Mouse (Mus musculus) macrophage (primary cell): ENCODE measurements around the gene Sox2. TPM values are rescaled to one million over a fixed set of nuclear protein-coding genes. Genes with fewer than 3 reads are reported as not detected.

Source experiments
- H3K27ac ChIP-seq: fragments of 350-480 bp; formaldehyde crosslinking; 2 replicates; pipeline ENCODE4 v1.9.0; 2021
- H3K36me3 ChIP-seq: fragments of 350-480 bp; formaldehyde crosslinking; 2 replicates; pipeline ENCODE4 v1.9.0; 2021; ENCODE audit errors: inconsistent target
- H3K4me3 ChIP-seq: fragments of 350-480 bp; formaldehyde crosslinking; 2 replicates; pipeline ENCODE4 v1.9.0; 2021; ENCODE audit errors: inconsistent target
- H3K79me2 ChIP-seq: fragments of 350-480 bp; formaldehyde crosslinking; 2 replicates; pipeline ENCODE4 v1.9.0; 2021; ENCODE audit errors: inconsistent target
- WGBS: methylation state at CpG from one replicate; pipeline ENCODE4 v1.1.7; 2026; ENCODE audit warnings: inconsistent platforms; ENCODE audit not compliant: missing documents; 5-methylcytosine and 5-hydroxymethylcytosine counted together
- polyA plus RNA-seq: library from polyadenylated mRNA; stranded (reverse); fragments of 250-400 nt; gene quantifications from 3 replicates; pipeline ENCODE4 v1.2.4, GENCODE M21; 2018; ENCODE audit warnings: inconsistent platforms

The Sox2 gene
- polyA plus RNA-seq, 1 experiment from 2014 or later = not detected

DNA sequence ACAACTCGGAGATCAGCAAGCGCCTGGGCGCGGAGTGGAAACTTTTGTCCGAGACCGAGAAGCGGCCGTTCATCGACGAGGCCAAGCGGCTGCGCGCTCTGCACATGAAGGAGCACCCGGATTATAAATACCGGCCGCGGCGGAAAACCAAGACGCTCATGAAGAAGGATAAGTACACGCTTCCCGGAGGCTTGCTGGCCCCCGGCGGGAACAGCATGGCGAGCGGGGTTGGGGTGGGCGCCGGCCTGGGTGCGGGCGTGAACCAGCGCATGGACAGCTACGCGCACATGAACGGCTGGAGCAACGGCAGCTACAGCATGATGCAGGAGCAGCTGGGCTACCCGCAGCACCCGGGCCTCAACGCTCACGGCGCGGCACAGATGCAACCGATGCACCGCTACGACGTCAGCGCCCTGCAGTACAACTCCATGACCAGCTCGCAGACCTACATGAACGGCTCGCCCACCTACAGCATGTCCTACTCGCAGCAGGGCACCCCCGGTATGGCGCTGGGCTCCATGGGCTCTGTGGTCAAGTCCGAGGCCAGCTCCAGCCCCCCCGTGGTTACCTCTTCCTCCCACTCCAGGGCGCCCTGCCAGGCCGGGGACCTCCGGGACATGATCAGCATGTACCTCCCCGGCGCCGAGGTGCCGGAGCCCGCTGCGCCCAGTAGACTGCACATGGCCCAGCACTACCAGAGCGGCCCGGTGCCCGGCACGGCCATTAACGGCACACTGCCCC, 586 bp downstream of the Sox2 start:
- Histone ChIP-seq H3K79me2 (no peaks in the 10 kb centered on the region), H3K4me3 (no peak overlapping the region), H3K27ac (no peak overlapping the region), H3K36me3 (no peaks in the 10 kb centered on the region)
- 4% methylated on average over 67 of the region's 67 CpGs for WGBS

DNA sequence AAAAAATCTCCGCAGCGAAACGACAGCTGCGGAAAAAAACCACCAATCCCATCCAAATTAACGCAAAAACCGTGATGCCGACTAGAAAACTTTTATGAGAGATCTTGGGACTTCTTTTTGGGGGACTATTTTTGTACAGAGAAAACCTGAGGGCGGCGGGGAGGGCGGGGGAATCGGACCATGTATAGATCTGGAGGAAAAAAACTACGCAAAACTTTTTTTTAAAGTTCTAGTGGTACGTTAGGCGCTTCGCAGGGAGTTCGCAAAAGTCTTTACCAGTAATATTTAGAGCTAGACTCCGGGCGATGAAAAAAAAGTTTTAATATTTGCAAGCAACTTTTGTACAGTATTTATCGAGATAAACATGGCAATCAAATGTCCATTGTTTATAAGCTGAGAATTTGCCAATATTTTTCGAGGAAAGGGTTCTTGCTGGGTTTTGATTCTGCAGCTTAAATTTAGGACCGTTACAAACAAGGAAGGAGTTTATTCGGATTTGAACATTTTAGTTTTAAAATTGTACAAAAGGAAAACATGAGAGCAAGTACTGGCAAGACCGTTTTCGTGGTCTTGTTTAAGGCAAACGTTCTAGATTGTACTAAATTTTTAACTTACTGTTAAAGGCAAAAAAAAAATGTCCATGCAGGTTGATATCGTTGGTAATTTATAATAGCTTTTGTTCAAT, 1.4 kb downstream of the Sox2 start:
- Histone ChIP-seq H3K79me2 (no peaks in the 10 kb centered on the region), H3K27ac (no peak overlapping the region), H3K36me3 (no peaks in the 10 kb centered on the region), H3K4me3 (no peak overlapping the region)
- 5% methylated on average over 26 of the region's 26 CpGs for WGBS

- H3K36me3 ChIP-seq = no peaks in the 10 kb centered on the region
- no peak overlapping the region for H3K4me3 ChIP-seq
- WGBS = 5% methylated on average over 14 of the region's 14 CpGs
- no peak overlapping the region for H3K27ac ChIP-seq
- no peaks in the 10 kb centered on the region for H3K79me2 ChIP-seq
Measured at GRCm38 (mm10) chr3:34652616-34653015, 2.4 kb downstream of the Sox2 start.

- no peak overlapping the region for H3K4me3 ChIP-seq
- no peak overlapping the region for H3K27ac ChIP-seq
- 3% methylated on average over 16 of the region's 26 CpGs for WGBS
- no peaks in the 10 kb centered on the region for H3K79me2 ChIP-seq
- no peaks in the 10 kb centered on the region for H3K36me3 ChIP-seq
Measured at GRCm38 (mm10) chr3:34653235-34653976, 3.2 kb downstream of the Sox2 start.

DNA sequence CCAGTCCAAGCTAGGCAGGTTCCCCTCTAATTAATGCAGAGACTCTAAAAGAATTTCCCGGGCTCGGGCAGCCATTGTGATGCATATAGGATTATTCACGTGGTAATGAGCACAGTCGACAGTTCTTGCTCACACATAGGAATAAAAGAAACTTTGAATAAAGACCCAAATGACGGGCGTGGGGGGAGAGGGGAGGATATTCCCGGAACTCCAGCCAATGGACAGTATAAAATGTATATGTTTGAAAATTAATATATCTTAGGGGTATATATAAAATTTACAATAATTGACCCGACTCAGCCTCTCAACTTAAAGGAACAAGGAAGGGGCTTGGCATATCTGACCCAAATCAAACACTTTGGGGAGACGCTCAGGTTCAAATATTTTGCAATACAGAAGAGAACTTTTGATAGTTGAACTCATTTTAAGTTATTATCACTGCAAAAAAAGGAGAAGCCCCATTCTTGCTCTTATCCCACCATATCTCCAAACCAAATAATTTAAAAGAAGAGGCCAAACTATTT, 3.8 kb downstream of the Sox2 start:
- H3K36me3 ChIP-seq = no peaks in the 10 kb centered on the region
- 9% methylated on average over 9 of the region's 9 CpGs for WGBS
- no peak overlapping the region for H3K27ac ChIP-seq

GRCm38 (mm10) chr3:34654781-34655180, 4.6 kb downstream of the Sox2 start:
- H3K4me3 ChIP-seq = no peak overlapping the region
- 34% methylated on average over 6 of the region's 6 CpGs for WGBS
- H3K27ac ChIP-seq = no peak overlapping the region
- H3K36me3 ChIP-seq = no peaks in the 10 kb centered on the region
- no peaks in the 10 kb centered on the region for H3K79me2 ChIP-seq

More for the DNA sequence above, 3.8 kb downstream of the Sox2 start:
- H3K79me2 ChIP-seq = no peaks in the 10 kb centered on the region
- H3K4me3 ChIP-seq = no peak overlapping the region

- 33% methylated on average over 11 of the region's 11 CpGs for WGBS
- no peak overlapping the region for H3K27ac ChIP-seq
- no peak overlapping the region for H3K4me3 ChIP-seq
- H3K36me3 ChIP-seq = no peaks in the 10 kb centered on the region
- no peaks in the 10 kb centered on the region for H3K79me2 ChIP-seq
Measured at GRCm38 (mm10) chr3:34655311-34656075, 5.3 kb downstream of the Sox2 start.

GRCm38 (mm10) chr3:34656153-34656552, 5.9 kb downstream of the Sox2 start:
- Histone ChIP-seq H3K36me3 (no peaks in the 10 kb centered on the region), H3K4me3 (no peak overlapping the region), H3K27ac (no peak overlapping the region), H3K79me2 (no peaks in the 10 kb centered on the region)
- 26% methylated on average over 3 of the region's 3 CpGs for WGBS

DNA sequence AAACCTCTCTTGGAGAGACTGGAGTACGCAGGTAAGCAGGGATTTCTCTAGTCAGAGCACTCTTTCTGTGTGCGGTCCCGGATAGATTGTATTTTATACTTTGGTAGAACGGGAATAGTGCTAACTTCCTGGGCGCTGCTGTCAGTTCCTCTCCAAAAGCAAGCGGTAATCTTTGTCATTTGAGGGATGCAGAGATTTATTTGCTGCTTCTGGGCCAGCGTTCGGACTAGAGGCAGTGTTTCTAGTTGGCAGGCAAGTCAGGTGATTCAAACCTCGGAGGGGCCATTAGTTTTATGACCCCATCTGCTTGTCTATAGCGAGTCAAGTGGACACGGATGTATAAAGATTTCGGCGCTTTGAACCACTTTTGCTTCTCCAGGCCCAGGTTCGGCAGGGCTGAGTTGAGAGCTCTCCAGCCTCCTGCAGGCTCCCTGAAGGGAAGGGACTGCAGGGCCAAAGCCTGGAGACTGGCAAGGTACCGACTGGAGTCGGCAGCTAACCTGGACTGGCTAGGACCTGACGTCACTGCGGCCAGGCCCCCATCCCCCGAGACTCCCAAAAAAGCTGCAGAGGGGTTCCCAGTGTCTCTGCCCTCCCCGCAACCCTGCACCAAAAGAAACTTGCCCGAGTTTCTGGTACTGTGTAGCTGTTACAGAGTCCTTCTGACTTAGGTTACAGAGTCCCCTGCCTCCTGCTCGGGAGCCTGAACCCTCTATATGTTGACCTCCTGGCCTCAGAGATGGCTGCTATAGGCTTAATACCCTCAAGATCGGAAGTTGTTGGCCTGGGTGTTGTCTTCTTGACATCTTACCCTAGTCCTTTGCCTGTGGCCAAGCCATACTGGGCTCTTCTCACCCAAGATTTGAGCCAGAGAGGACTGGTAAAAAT, 6.9 kb downstream of the Sox2 start:
- H3K79me2 ChIP-seq = no peaks in the 10 kb centered on the region
- WGBS = 17% methylated on average over 23 of the region's 23 CpGs
- no peak overlapping the region for H3K4me3 ChIP-seq

DNA sequence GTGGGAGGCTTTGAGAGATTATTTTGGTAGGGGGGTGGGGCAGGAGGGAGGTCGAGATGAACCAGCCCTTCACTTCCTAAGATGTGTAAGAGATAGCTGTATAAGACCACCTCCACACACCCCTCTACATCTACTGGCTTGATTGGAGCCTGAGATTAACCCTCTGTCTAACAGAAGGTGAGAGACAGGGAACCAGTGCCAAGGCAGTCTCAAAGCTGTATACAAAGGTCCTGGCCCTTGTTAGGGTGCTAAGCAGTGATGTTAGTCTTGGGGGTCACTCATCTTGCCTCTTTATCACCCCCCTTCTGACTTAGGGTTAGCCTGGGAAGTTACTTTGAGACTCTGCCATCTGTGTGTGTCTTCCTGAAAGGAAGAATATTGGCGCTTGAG, 7.5 kb downstream of the Sox2 start:
- no peak overlapping the region for H3K4me3 ChIP-seq
- no peaks in the 10 kb centered on the region for H3K79me2 ChIP-seq
- H3K27ac ChIP-seq = no peak overlapping the region
- no peaks in the 10 kb centered on the region for H3K36me3 ChIP-seq
- WGBS = no CpG with 5 or more reads among the region's 2 CpGs

More for the DNA sequence above, 6.9 kb downstream of the Sox2 start:
- H3K36me3 ChIP-seq = no peaks in the 10 kb centered on the region
- H3K27ac ChIP-seq = no peak overlapping the region

DNA sequence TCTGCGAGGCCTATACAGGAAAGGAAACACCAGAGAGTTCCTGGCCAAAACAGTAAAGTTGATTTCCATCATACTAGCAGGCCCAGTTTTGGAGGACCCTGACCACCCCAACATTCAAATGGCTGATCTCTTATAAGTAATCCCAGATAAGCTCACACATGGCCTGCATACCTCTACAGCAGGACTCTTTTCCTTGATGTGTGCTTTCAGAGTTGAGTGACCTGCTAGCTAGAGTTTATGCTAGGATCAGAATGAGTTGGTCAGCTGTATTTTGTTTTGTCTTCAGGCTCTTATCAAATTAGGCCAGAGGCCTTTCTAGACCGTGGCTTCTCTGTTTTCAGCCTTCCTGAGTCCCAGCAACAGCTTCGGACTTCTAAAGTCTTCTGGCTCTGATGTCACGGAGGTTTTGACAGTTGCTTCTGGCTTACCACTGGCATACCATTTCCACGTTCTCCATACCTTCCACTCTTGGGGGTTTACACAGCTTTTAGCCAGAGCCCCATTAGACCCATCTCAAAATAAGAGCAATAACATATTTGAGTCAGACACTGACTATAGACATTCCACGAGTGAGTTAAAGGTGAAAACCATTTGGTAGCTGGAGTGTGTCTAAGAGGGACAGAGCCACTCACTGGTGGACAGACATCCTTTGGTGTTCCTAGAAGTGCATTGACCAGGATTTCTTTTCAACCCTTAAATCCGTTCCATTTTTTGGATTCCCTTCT, 8.2 kb downstream of the Sox2 start:
- no peaks in the 10 kb centered on the region for H3K79me2 ChIP-seq
- no peaks in the 10 kb centered on the region for H3K36me3 ChIP-seq
- H3K4me3 ChIP-seq = no peak overlapping the region
- 55% methylated on average over 7 of the region's 7 CpGs for WGBS
- H3K27ac ChIP-seq = no peak overlapping the region

GRCm38 (mm10) chr3:34658966-34659535, 8.8 kb downstream of the Sox2 start:
- 46% methylated on average over 8 of the region's 8 CpGs for WGBS
- H3K4me3 ChIP-seq = no peak overlapping the region
- H3K27ac ChIP-seq = no peak overlapping the region
- H3K36me3 ChIP-seq = no peaks in the 10 kb centered on the region
- no peaks in the 10 kb centered on the region for H3K79me2 ChIP-seq

DNA sequence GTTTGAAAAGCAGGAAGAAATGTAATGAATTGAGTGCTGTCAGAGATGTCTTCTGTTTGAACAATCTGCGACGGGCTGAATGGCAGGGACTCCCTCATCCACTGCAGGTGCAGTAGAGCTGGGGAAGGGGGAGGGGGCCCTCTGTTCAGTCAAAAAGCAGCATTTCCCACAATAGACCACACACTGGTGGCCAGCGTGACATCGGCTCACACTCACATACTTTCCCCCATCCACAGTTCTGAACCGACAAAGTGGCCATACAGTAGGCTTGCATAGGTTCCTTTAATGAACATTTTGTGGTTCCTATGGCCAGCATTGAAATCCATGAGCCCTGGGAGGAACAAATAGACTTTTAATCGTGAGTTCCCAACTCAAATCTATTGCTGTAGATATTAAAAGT, 9.7 kb downstream of the Sox2 start:
- 10% methylated on average over 6 of the region's 6 CpGs for WGBS
- no peak overlapping the region for H3K27ac ChIP-seq

More for the DNA sequence above, 9.7 kb downstream of the Sox2 start:
- H3K36me3 ChIP-seq = no peaks in the 10 kb centered on the region
- no peaks in the 10 kb centered on the region for H3K79me2 ChIP-seq
- no peak overlapping the region for H3K4me3 ChIP-seq
